Mouse (Mus musculus): ENCODE data around the gene Thoc3.

- TF ChIP-seq CTCF (conservative IDR thresholded peaks at IDR 0.05; ENCODE audit: low read length), result no peak
- TF ChIP-seq POU5F1 (IDR thresholded peaks at IDR 0.05; ENCODE audit: borderline replicate concordance, low read length), result no peak
- TF ChIP-seq NANOG (IDR thresholded peaks at IDR 0.05; ENCODE audit: borderline replicate concordance, low read length), result no peak
Measured at GRCm38 (mm10) chr13:54503604-54504521, 35.2 kb upstream of the Thoc3 start, which contains the start of gene Simc1.
